Comparison of ENCODE assay signal across 12 mouse cellular contexts in genomic region chr12:21511043-21511665, GRCm38 (mm10).
DNase-seq lines count a peak whose midpoint lies in the region; ATAC-seq and TF ChIP-seq lines count a peak whose summit lies in the region.
"Had no signal": no experiment of that assay in that cellular context is flagged by ENCODE, and none has a peak within 500 bp of the region (broad histone marks: within the 10 kb centered on the region; RNA-seq: fewer than 3 reads in every experiment).

No protein-coding gene starts in this region.

- H3K9me3 ChIP-seq in hindbrain, embryonic 11.5 days (ENCODE audit: control insufficient read depth, low read length): no peaks in the 10 kb centered on the region
- 0 out of 2 replicates have a peak, but pooled peaks cover 8% of the 10 kb centered on the region for H3K9me3 ChIP-seq in hindbrain, embryonic 10.5 days
- peaks cover 6% of the 10 kb centered on the region; the same call in 1 of the 2 replicates for H3K9me3 ChIP-seq in midbrain, embryonic 12.5 days
- no peaks in the 10 kb centered on the region for H3K9me3 ChIP-seq in kidney, embryonic 14.5 days (ENCODE audit: control insufficient read depth, low read length)
- H3K9me3 ChIP-seq: embryonic facial prominence, embryonic 12.5 days; liver, embryonic 13.5 days had no signal

- no peaks in the 10 kb centered on the region for H3K4me1 ChIP-seq in hindbrain, embryonic 11.5 days (replicated peaks; ENCODE audit: control insufficient read depth, insufficient read depth, low read length)
- peaks cover 13% of the 10 kb centered on the region for H3K4me1 ChIP-seq in hindbrain, embryonic 10.5 days (replicated peaks)
- no peaks in the 10 kb centered on the region for H3K4me1 ChIP-seq in midbrain, embryonic 12.5 days
- no peaks in the 10 kb centered on the region for H3K4me1 ChIP-seq in kidney, embryonic 14.5 days (ENCODE audit: control insufficient read depth, insufficient read depth, low read length)
- no peaks in the 10 kb centered on the region for H3K4me1 ChIP-seq in lung, adult 2 months (ENCODE audit: control insufficient read depth, insufficient read depth, low read length)
- H3K4me1 ChIP-seq: embryonic facial prominence, embryonic 12.5 days; liver, embryonic 13.5 days had no signal

- H3K4me3 ChIP-seq in hindbrain, embryonic 11.5 days (ENCODE audit: low read depth, low read length): no peak overlapping the region
- H3K4me3 ChIP-seq in hindbrain, embryonic 10.5 days: no peak overlapping the region
- H3K4me3 ChIP-seq in midbrain, embryonic 12.5 days: no peak overlapping the region
- no peak overlapping the region for H3K4me3 ChIP-seq in kidney, embryonic 14.5 days (ENCODE audit: low read length)
- H3K4me3 ChIP-seq in lung, adult 2 months (replicated peaks; ENCODE audit: extremely low read depth, low read depth, low read length): no peak overlapping the region
- H3K4me3 ChIP-seq: embryonic facial prominence, embryonic 12.5 days; liver, embryonic 13.5 days had no signal

- no peaks in the 10 kb centered on the region for H3K27me3 ChIP-seq in hindbrain, embryonic 11.5 days (ENCODE audit: control insufficient read depth, insufficient read depth, low read length)
- no peaks in the 10 kb centered on the region for H3K27me3 ChIP-seq in hindbrain, embryonic 10.5 days (ENCODE audit: insufficient read depth, poor library complexity, severe bottlenecking)
- H3K27me3 ChIP-seq in midbrain, embryonic 12.5 days: no peaks in the 10 kb centered on the region
- no peaks in the 10 kb centered on the region for H3K27me3 ChIP-seq in kidney, embryonic 14.5 days (ENCODE audit: control insufficient read depth, insufficient read depth, low read length)
- H3K27me3 ChIP-seq: embryonic facial prominence, embryonic 12.5 days; liver, embryonic 13.5 days; Patski had no signal

- no peak overlapping the region for H3K9ac ChIP-seq in hindbrain, embryonic 11.5 days (ENCODE audit: low read depth, low read length)
- no peak overlapping the region for H3K9ac ChIP-seq in midbrain, embryonic 12.5 days (replicated peaks)
- H3K9ac ChIP-seq in kidney, embryonic 14.5 days (ENCODE audit: low read depth, low read length): no peak overlapping the region
- H3K9ac ChIP-seq: embryonic facial prominence, embryonic 12.5 days; liver, embryonic 13.5 days had no signal

- WGBS in hindbrain, embryonic 11.5 days: 74% methylated on average over 8 of the region's 8 CpGs
- 79% methylated on average over 8 of the region's 8 CpGs for WGBS in hindbrain, embryonic 10.5 days
- WGBS in midbrain, embryonic 12.5 days: 72% methylated on average over 8 of the region's 8 CpGs
- WGBS in kidney, embryonic 14.5 days: 90% methylated on average over 8 of the region's 8 CpGs
- WGBS in lung, adult 2 months: 83% methylated on average over 8 of the region's 8 CpGs

- TF ChIP-seq CTCF in lung, adult 2 months (IDR thresholded peaks at IDR 0.05; ENCODE audit: insufficient read depth, low read length): no peak

- no peak for DNase-seq in hindbrain, embryonic 11.5 days (ENCODE audit: low spot score)
- DNase-seq in hindbrain, embryonic 10.5 days (ENCODE audit: low spot score): no peak
- peak; percentile 81 to 87 for DNase-seq in layer of hippocampus, adult 18-20 months (ENCODE audit: low spot score in 2 of 2)
- DNase-seq in right cerebral cortex, postnatal 4 days: peak; percentile 15
- DNase-seq in cerebellum, adult 9-10 months: no peak
- DNase-seq in lung, adult 2 months: no peak
- DNase-seq: liver, embryonic 13.5 days had no signal

- H3K27ac ChIP-seq in hindbrain, embryonic 11.5 days (ENCODE audit: low read depth, low read length): no peak overlapping the region
- no peak overlapping the region for H3K27ac ChIP-seq in hindbrain, embryonic 10.5 days
- no peak overlapping the region for H3K27ac ChIP-seq in midbrain, embryonic 12.5 days (replicated peaks)
- no peak overlapping the region for H3K27ac ChIP-seq in kidney, embryonic 14.5 days (ENCODE audit: low read depth, low read length)
- H3K27ac ChIP-seq: embryonic facial prominence, embryonic 12.5 days; liver, embryonic 13.5 days had no signal

- peak; percentile 60 for ATAC-seq in hindbrain, embryonic 11.5 days (ENCODE audit: low FRiP score)
- ATAC-seq in midbrain, embryonic 12.5 days (ENCODE audit: low FRiP score, low read depth): peak; percentile 62
- ATAC-seq in kidney, embryonic 14.5 days (ENCODE audit: low FRiP score, low TSS enrichment): no peak
- ATAC-seq: intestine, embryonic 16.5 days; Patski had no signal

- no peak overlapping the region for H3K4me2 ChIP-seq in hindbrain, embryonic 11.5 days (replicated peaks; ENCODE audit: low read depth, low read length)
- no peak overlapping the region for H3K4me2 ChIP-seq in midbrain, embryonic 12.5 days (replicated peaks)
- no peak overlapping the region for H3K4me2 ChIP-seq in kidney, embryonic 14.5 days (replicated peaks; ENCODE audit: low read depth, low read length)
- H3K4me2 ChIP-seq: embryonic facial prominence, embryonic 12.5 days; liver, embryonic 13.5 days had no signal

- no peaks in the 10 kb centered on the region for H3K36me3 ChIP-seq in hindbrain, embryonic 11.5 days (ENCODE audit: control insufficient read depth, insufficient read depth, low read length)
- no peaks in the 10 kb centered on the region for H3K36me3 ChIP-seq in hindbrain, embryonic 10.5 days
- no peaks in the 10 kb centered on the region for H3K36me3 ChIP-seq in midbrain, embryonic 12.5 days
- H3K36me3 ChIP-seq in kidney, embryonic 14.5 days (ENCODE audit: control insufficient read depth, insufficient read depth, low read length): no peaks in the 10 kb centered on the region
- H3K36me3 ChIP-seq: embryonic facial prominence, embryonic 12.5 days; liver, embryonic 13.5 days had no signal

- no peak for TF ChIP-seq POLR2A in lung, adult 2 months (IDR thresholded peaks at IDR 0.05; ENCODE audit: borderline replicate concordance, extremely low read depth, low read depth, low read length)

Comparison
In these comparisons a context has a peak if more than half of its experiments do, and no peak if none do; other contexts are left out.
1. DNase-seq: peak in layer of hippocampus, adult 18-20 months (2 of 2) and right cerebral cortex, postnatal 4 days (single experiment); none in hindbrain, embryonic 11.5 days (single experiment), hindbrain, embryonic 10.5 days (single experiment), cerebellum, adult 9-10 months (single experiment) and lung, adult 2 months (single experiment).